Mouse (Mus musculus) liver, adult 2 months (tissue): ENCODE data around the gene Slc2a10.

Experiments used
- CTCF ChIP-seq: fragments of 200-500 bp; IDR thresholded peaks from 2 replicates; pipeline ENCODE4 v1.5.1; 2011; ENCODE audit warnings: low read depth, low read length, control low read depth
- POLR2A ChIP-seq: fragments of 200-500 bp; IDR thresholded peaks from 2 replicates; pipeline ENCODE4 v1.6.1; 2011; ENCODE audit warnings: low read length, control low read depth; ENCODE audit not compliant: insufficient read depth; ENCODE audit errors: extremely low read depth

- TF ChIP-seq CTCF (no peak), POLR2A (no peak)
These were observed 53.7 kb downstream of the Slc2a10 start for GRCm38 (mm10) chr2:165557278-165557677.
